Mouse (Mus musculus): ENCODE data around the gene Pnma5.
A peak's percentile ranks its signal among the peaks of the same experiment; 100 is the strongest.

DNA sequence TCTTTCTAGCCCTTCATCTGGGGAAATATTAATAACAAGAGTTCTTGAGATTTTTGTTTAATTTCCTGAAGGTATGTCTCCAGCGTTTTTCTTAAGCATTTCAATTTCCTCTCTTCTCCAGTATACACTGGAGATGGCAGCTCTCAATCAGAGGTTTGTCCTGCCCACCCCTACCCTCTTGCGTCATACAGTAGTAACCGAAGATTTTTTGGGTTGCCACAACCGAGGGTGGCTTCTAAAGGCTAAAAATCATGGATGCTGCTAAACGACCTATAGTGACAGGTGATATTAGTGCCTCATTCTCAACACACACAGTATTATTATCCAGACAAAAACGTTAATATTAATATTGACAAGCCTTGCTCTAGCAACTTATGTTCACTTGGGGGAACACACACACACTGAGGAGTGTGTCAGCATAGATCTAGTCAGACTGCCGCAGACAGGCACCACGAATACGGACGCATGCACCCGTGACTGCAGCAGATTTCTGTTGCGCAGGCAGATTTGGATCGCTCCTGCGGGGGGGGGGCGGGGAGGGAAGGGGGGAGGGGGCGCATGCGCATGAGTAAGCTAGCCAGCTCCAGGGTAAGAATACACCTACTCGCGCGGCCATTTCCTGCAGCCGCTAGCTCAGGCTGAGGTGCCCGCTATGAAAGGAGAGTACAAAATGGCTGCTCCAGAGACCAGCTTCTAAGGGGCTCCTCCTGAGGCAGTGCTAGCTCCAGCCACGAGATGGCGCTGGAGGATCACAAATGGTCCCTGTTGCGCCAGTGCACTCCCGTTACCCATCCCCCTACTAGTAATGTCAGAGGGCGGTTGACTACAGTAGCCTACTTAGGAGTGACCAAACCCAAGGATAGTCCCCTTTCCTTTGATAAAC, 29.1 kb downstream of the Pnma5 start:
- TF ChIP-seq ZNF384 (IDR thresholded peaks at IDR 0.05; ENCODE audit: low read depth, low read length): no peak
- no peak for TF ChIP-seq MAFK (IDR thresholded peaks at IDR 0.05; ENCODE audit: insufficient read depth, low read depth, low read length)
- no peak; the same call in 1 of the 2 replicates for TF ChIP-seq CHD2 (IDR thresholded peaks at IDR 0.05; ENCODE audit: low read depth, low read length)
- TF ChIP-seq ZC3H11A (IDR thresholded peaks at IDR 0.05; ENCODE audit: borderline replicate concordance, low read depth, low read length): peak; percentile 100

All from ES-E14 (cell line).